Mouse (Mus musculus) ovary, adult 18-20 months (tissue): ENCODE results near the gene Olfr15.
A peak's percentile ranks its signal among the peaks of the same experiment; 100 is the strongest.

Source experiments
- DNase-seq: peaks from one replicate; pipeline ENCODE4 v3.0.0; 2022; ENCODE audit warnings: low spot score, mixed read lengths

Gene Olfr15

DNA sequence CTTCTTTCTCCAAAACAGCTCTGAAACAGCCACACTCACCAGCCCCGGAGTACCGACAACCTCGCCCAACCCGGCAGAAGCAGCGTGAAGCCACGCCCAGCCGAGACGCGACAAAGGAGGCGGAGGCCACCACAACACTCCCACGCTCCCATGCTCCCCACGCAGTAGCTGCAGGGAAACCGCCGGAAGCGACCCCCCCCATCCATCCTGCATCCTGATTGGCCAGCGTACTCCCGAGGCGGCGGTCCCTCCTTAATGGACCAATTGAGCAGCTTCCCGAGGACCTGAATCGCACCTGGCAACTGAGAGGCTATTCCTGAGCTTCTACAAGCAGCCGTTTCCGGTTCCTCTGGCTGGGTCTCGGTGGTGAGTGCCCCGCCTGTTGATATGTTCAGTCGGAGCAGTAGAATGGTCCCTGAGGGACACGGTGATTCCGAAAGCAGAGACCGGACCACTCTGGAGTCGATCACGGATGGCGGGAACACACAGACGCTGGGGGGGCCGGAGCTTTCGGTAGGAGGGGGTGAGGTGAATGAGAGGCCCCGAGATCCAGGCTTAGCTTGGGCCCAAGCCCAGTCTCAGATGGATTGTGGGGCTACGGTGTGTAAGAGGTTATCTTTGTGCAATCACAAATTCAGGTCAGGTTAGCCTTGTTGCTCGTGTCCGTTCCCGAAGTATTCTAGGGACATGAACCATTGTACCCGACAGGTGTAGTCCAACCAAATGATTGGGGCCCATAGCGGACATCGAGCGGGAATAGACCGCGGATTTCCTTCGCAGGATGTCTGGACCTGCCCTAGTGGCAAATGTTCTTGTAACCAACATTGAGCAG is 41.8 kb downstream of the Olfr15 start, which contains the start of gene Naa60:
Gene Naa60, plus strand, starts transcription at position 160 of the 832 bp plus-strand sequence.
- peak; percentile 92 for DNase-seq

GRCm38 (mm10) chr16:3876346-3876745 is 45.7 kb downstream of the Olfr15 start:
- DNase-seq = no peak

DNA sequence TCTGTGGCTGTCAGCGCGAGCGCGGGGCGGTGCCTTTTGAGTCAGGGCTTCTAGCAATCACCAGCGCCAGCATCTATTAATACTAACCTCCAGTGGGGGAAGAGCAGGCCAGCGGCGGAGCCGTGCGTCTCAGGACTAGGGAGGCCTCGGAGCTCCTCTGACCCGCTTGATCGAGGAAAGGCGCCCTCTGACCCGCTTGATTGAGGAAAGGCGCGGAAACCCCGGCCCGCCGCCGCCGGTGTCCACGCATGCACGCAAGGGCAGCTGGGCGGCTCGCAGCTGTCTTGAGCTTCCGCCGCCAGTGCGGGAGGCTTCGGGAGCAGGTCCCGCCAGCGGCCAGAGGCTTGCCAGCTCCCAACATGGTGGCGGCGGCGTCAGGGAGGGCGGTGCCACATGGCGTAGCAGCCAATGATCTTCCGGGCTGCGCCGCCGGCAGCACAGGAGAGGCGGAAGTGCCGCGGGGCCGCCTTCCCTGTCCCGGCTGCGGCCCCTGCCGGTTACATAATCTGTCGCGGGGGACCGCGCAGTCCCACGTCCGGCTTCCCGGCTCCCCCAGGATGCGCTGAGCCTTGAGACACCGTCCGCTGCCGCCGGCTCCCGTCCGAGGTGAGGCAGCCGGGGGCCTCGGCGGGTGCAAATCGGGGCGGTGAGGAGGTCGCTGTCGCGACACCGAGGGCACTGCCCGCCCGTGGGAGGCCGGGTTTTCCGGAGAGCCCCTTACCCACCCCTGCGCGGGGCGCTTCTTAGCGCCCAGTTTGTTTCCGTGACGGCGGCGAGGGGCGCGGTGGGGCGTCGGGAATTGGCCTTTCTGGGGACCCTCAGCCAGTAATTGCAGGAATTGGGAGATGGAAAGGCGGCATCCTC is 53.8 kb downstream of the Olfr15 start, which contains the start of the genes Zfp597 and Gm20695:
Gene Zfp597, minus strand, starts transcription at position 361 of the 864 bp plus-strand sequence.
Gene Gm20695, plus strand, starts transcription at position 448 of the 864 bp plus-strand sequence.
- DNase-seq = peak; percentile 91

- no peak for DNase-seq
Measured at GRCm38 (mm10) chr16:3885065-3885670, 54.5 kb downstream of the Olfr15 start.

GRCm38 (mm10) chr16:3891621-3892295 is 61.1 kb downstream of the Olfr15 start:
- no peak for DNase-seq

DNA sequence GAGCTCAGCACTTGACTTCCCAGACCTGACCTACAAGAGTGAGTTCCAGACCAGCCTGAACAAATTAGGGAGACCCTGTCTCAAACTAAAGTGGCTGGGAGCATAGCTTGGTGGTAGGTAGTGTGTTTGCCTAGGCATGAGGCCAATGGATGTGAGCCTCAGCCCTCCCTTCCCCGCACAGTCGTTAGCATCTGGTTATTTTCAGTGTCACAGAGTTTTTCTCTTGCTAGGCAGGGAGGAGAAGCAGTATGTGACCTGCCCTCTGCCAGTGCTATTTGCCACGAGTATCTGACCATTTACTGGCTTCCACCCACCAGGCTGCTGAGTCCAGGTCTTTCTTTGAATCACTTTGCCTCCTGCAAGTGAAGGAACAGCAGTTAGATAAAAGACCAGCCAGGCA is 63.1 kb downstream of the Olfr15 start:
- no peak for DNase-seq
